8 mouse cellular contexts compared by ENCODE assay signal in genomic region chr4:155307591-155307990, GRCm38 (mm10). TPM values are rescaled to one million over a fixed set of nuclear protein-coding genes. Genes with fewer than 3 reads are reported as not detected.
DNase-seq lines count a peak whose midpoint lies in the region; ATAC-seq and TF ChIP-seq lines count a peak whose summit lies in the region.

No protein-coding gene starts in this region.

- no peaks in the 10 kb centered on the region for H3K79me2 ChIP-seq in CH12.LX (replicated peaks; ENCODE audit: control insufficient read depth, extremely low read depth, insufficient read depth, poor library complexity, severe bottlenecking)

- no peak for TF ChIP-seq CTCF in gastrocnemius, adult 2 months (IDR thresholded peaks at IDR 0.05)
- TF ChIP-seq CTCF in CH12.LX (conservative IDR thresholded peaks at IDR 0.05 in 1 of 2, IDR thresholded peaks at IDR 0.05 in 1 of 2; ENCODE audit: low read depth in 2 of 2, low read length in 2 of 2): no peak

- no peak for TF ChIP-seq POLR2A in CH12.LX (IDR thresholded peaks at IDR 0.05; ENCODE audit: low read depth, low read length)

- peak overlapping the region; percentile 76 for H3K4me2 ChIP-seq in CH12.LX (ENCODE audit: insufficient read depth, low read depth, poor library complexity, severe bottlenecking)
- H3K4me2 ChIP-seq in hindbrain, embryonic 12.5 days (replicated peaks): peak overlapping the region; percentile 39

- ATAC-seq in hindbrain, embryonic 12.5 days (ENCODE audit: low FRiP score): no peak; the same call in 1 of the 2 replicates

- WGBS in hindbrain, embryonic 12.5 days: 78% methylated on average over 5 of the region's 5 CpGs

- dilution Hi-C loops in CH12.LX (cut with MboI; ENCODE audit: extremely low pct_ligation_motif_present, extremely low pct_unique_long_range_greater_than_20kb, low sequenced_read_pairs): no loop called here

- H3K4me3 ChIP-seq in gastrocnemius, adult 2 months: peak overlapping the region; percentile 58
- H3K4me3 ChIP-seq in CH12.LX (replicated peaks in 1 of 3; ENCODE audit: low read depth in 2 of 3, low read length in 2 of 3, poor library complexity in 1 of 3): no peak overlapping the region
- no peak overlapping the region for H3K4me3 ChIP-seq in hindbrain, embryonic 12.5 days
- H3K4me3 ChIP-seq in megakaryocyte, embryonic 14.5 days (replicated peaks): peak overlapping the region; percentile 87

- H3K27ac ChIP-seq in gastrocnemius, adult 2 months: peak overlapping the region; percentile 53
- no peak overlapping the region for H3K27ac ChIP-seq in CH12.LX (ENCODE audit: insufficient read depth, low read depth)
- peak overlapping the region; percentile 66; the same call in 1 of the 2 replicates for H3K27ac ChIP-seq in hindbrain, embryonic 12.5 days

- peaks cover 26 to 41% of the 10 kb centered on the region in 2 experiments for H3K4me1 ChIP-seq in CH12.LX (ENCODE audit: control insufficient read depth in 1 of 2, insufficient read depth in 2 of 2)
- H3K4me1 ChIP-seq in hindbrain, embryonic 12.5 days: peaks cover 21% of the 10 kb centered on the region
- peaks cover 52% of the 10 kb centered on the region for H3K4me1 ChIP-seq in megakaryocyte, embryonic 14.5 days

- peaks cover 30% of the 10 kb centered on the region for H3K27me3 ChIP-seq in CH12.LX (replicated peaks)
- peaks cover 3% of the 10 kb centered on the region; the same call in 1 of the 2 replicates for H3K27me3 ChIP-seq in hindbrain, embryonic 12.5 days
- peaks cover 33% of the 10 kb centered on the region for H3K27me3 ChIP-seq in megakaryocyte, embryonic 14.5 days (replicated peaks)

- no peaks in the 10 kb centered on the region for H3K9me3 ChIP-seq in CH12.LX (replicated peaks; ENCODE audit: low read length)
- no peaks in the 10 kb centered on the region for H3K9me3 ChIP-seq in hindbrain, embryonic 12.5 days (replicated peaks)
- H3K9me3 ChIP-seq in megakaryocyte, embryonic 14.5 days: 0 out of 2 replicates have a peak, but pooled peaks cover under 1% of the 10 kb centered on the region

- H3K36me3 ChIP-seq in CH12.LX (replicated peaks in 1 of 2; ENCODE audit: control insufficient read depth in 1 of 2, insufficient read depth in 1 of 2, low read length in 1 of 2): no peaks in the 10 kb centered on the region
- no peaks in the 10 kb centered on the region for H3K36me3 ChIP-seq in hindbrain, embryonic 12.5 days
- H3K36me3 ChIP-seq in megakaryocyte, embryonic 14.5 days (replicated peaks; ENCODE audit: low read length): no peaks in the 10 kb centered on the region

- no peak for DNase-seq in gastrocnemius, adult 2 months
- no peak for DNase-seq in gastrocnemius, postnatal 10 days
- DNase-seq in CH12.LX (ENCODE audit: extremely low read depth): no peak
- no peak for DNase-seq in thymus, postnatal 4 days
- DNase-seq in cerebellum, postnatal 14 days: no peak
- DNase-seq in gastrocnemius, adult 18-20 months (ENCODE audit: low spot score): no peak

- H3K9ac ChIP-seq in CH12.LX (ENCODE audit: insufficient read depth, low read depth): no peak overlapping the region
- peak overlapping the region; percentile 45 for H3K9ac ChIP-seq in hindbrain, embryonic 12.5 days

- intact Hi-C loops in gastrocnemius, adult 2 months (cut with DNase I): loop anchor here (5.0 kb wide), 1 partner anchor 55 kb away; no protein-coding TSS in a partner anchor

- in situ Hi-C loops in CH12.LX (cut with MboI; ENCODE audit: low pct_ligation_motif_present, low pct_unique_long_range_greater_than_20kb, low sequenced_read_pairs): loop anchor here (5.0 kb wide), 1 partner anchor 45 kb away; no protein-coding TSS in a partner anchor

- no peak for TF ChIP-seq EP300 in CH12.LX (IDR thresholded peaks at IDR 0.05; ENCODE audit: low read length)

- no peak for TF ChIP-seq RAD21 in CH12.LX (IDR thresholded peaks at IDR 0.05; ENCODE audit: low read depth, low read length)

TF ChIP-seq in CH12.LX, 34 proteins besides CTCF, POLR2A, EP300 and RAD21:
- no peak for TF ChIP-seq POLR2AphosphoS2 (IDR thresholded peaks at IDR 0.05; ENCODE audit: low read depth, low read length)

RNA-seq across cellular contexts. Expression of gene Prkcz, which starts 53.6 kb away (rescaled TPM):
- 1 to 10 TPM; 1.1 to 2.1 TPM for total RNA-seq in gastrocnemius, adult 2 months (2021)
- total RNA-seq in gastrocnemius, postnatal 10 days (2021): 1 to 10 TPM; 2.6 to 3.0 TPM
- total RNA-seq in CH12.LX (2012; rRNA removed) (8.4 and 11.8 TPM in 2 replicates), CH12.LX (2014; rRNA removed) (0.16 TPM in 1 of 2 replicates, not detected in the other)
- polyA plus RNA-seq in CH12.LX (2012; ENCODE audit: insufficient read length, low read depth): 1.6 and 2.5 TPM in 2 replicates
- polyA plus RNA-seq in hindbrain, embryonic 12.5 days (2016; fragmentation: Nextera tagmentation; extraction: Ambion mirVana): 33.7 and 33.9 TPM in 2 replicates
- polyA plus RNA-seq in megakaryocyte, embryonic 14.5 days (2012; ENCODE audit: insufficient read depth, low replicate concordance): not detected in 2 replicates
- total RNA-seq in gastrocnemius, adult 18-20 months (2021): 1 to 10 TPM; 3.1 to 3.8 TPM

RNA-seq across cellular contexts. Expression of gene Faap20, which starts 58.0 kb away (rescaled TPM):
- 1 to 10 TPM; 4.6 to 6.1 TPM for total RNA-seq in gastrocnemius, adult 2 months (2021)
- total RNA-seq in gastrocnemius, postnatal 10 days (2021): 10 to 100 TPM; 18.9 to 26.4 TPM
- total RNA-seq in CH12.LX (2012; rRNA removed) (42.1 and 45.0 TPM in 2 replicates), CH12.LX (2014; rRNA removed) (24.1 and 31.0 TPM in 2 replicates)
- polyA plus RNA-seq in CH12.LX (2012; ENCODE audit: insufficient read length, low read depth): 35.7 and 36.4 TPM in 2 replicates
- 90.8 and 98.6 TPM in 2 replicates for polyA plus RNA-seq in hindbrain, embryonic 12.5 days (2016; fragmentation: Nextera tagmentation; extraction: Ambion mirVana)
- polyA plus RNA-seq in megakaryocyte, embryonic 14.5 days (2012; ENCODE audit: insufficient read depth, low replicate concordance): 51.4 and 87.5 TPM in 2 replicates
- total RNA-seq in gastrocnemius, adult 18-20 months (2021): 1 to 10 TPM; 5.2 to 6.6 TPM

Comparison
In these comparisons a context has a peak if more than half of its experiments do, and no peak if none do; other contexts are left out.
1. H3K4me3 ChIP-seq: peak in gastrocnemius, adult 2 months (single experiment) and megakaryocyte, embryonic 14.5 days (single experiment); none in CH12.LX (0 of 3) and hindbrain, embryonic 12.5 days (single experiment).